Mouse (Mus musculus) stomach, embryonic 16.5 days (tissue): ENCODE measurements around the gene Mettl8. TPM values are rescaled to one million over a fixed set of nuclear protein-coding genes. Genes with fewer than 3 reads are reported as not detected.

Experiments used
- ATAC-seq: fragments of 200-750 bp; cut with Nextera tagmentation; 2 replicates; pipeline ENCODE4 v1.8.0; 2017; ENCODE audit warnings: moderate number of reproducible peaks, moderate TSS enrichment; ENCODE audit not compliant: insufficient read depth, low FRiP score
- H3K27ac ChIP-seq: fragments of 300-500 bp; sonication (generic); 2 replicates; pipeline ENCODE4 v1.5.1; 2014; ENCODE audit warnings: low read length
- H3K27me3 ChIP-seq: fragments of 300-500 bp; sonication (generic); 2 replicates; pipeline ENCODE4 v1.6.1; 2014; ENCODE audit warnings: low read length, control low read depth, mixed read lengths; ENCODE audit not compliant: control insufficient read depth, insufficient read depth
- H3K36me3 ChIP-seq: fragments of 300-500 bp; sonication (generic); 2 replicates; pipeline ENCODE4 v1.6.1; 2014; ENCODE audit warnings: low read length; ENCODE audit not compliant: control insufficient read depth, insufficient read depth
- H3K4me1 ChIP-seq: fragments of 300-500 bp; sonication (generic); 2 replicates; pipeline ENCODE4 v1.6.1; 2014; ENCODE audit warnings: low read length, control low read depth, mixed read lengths; ENCODE audit not compliant: control insufficient read depth, insufficient read depth
- H3K4me2 ChIP-seq: fragments of 300-500 bp; sonication (generic); 2 replicates; pipeline ENCODE4 v1.6.1; 2014; ENCODE audit warnings: low read depth, low read length, mixed read lengths
- H3K4me3 ChIP-seq: fragments of 300-500 bp; sonication (generic); replicated peaks from 2 replicates; pipeline ENCODE4 v1.5.1; 2014; ENCODE audit warnings: mild to moderate bottlenecking, low read length
- H3K9ac ChIP-seq: fragments of 300-500 bp; sonication (generic); 2 replicates; pipeline ENCODE4 v1.6.1; 2014; ENCODE audit warnings: low read length
- H3K9me3 ChIP-seq: fragments of 300-500 bp; sonication (generic); replicated peaks from 2 replicates; pipeline ENCODE4 v1.6.1; 2016; ENCODE audit warnings: low read length, control low read depth; ENCODE audit not compliant: control insufficient read depth
- WGBS: fragments of 180-500 bp; shearing (Covaris S2); extraction: QIAGEN DNeasy Blood & Tissue Kit; methylation state at CpG from one replicate; pipeline ENCODE4 v1.1.7; 2014; 5-methylcytosine and 5-hydroxymethylcytosine counted together
- polyA plus RNA-seq: library from polyadenylated mRNA; unstranded; fragments of >200 nt; fragmentation: Nextera tagmentation; extraction: Ambion mirVana; gene quantifications from 2 replicates; pipeline ENCODE4 v1.2.1, GENCODE M21; 2015

Mettl8 gene
- polyA plus RNA-seq, 1 experiment from 2014 or later = 17.6 TPM

- Histone ChIP-seq H3K27me3 (no peaks in the 10 kb centered on the region), H3K36me3 (peaks cover 8% of the 10 kb centered on the region; the same call in 1 of the 2 replicates), H3K27ac (peak overlapping the region; percentile 75), H3K9me3 (no peaks in the 10 kb centered on the region), H3K4me2 (no peak overlapping the region), H3K9ac (no peak overlapping the region), H3K4me1 (no peaks in the 10 kb centered on the region), H3K4me3 (no peak overlapping the region)
- no peak for ATAC-seq
- WGBS = 90% methylated on average over 7 of the region's 7 CpGs
These were observed 27.0 kb upstream of the Mettl8 start for GRCm38 (mm10) chr2:71082416-71082815.

GRCm38 (mm10) chr2:71073828-71074227 is 18.4 kb upstream of the Mettl8 start:
- Histone ChIP-seq H3K4me2 (no peak overlapping the region), H3K27ac (no peak overlapping the region), H3K9me3 (no peaks in the 10 kb centered on the region), H3K4me3 (no peak overlapping the region), H3K27me3 (no peaks in the 10 kb centered on the region), H3K4me1 (no peaks in the 10 kb centered on the region), H3K9ac (no peak overlapping the region), H3K36me3 (no peaks in the 10 kb centered on the region)
- ATAC-seq = no peak
- WGBS = 66% methylated on average over 3 of the region's 3 CpGs

- WGBS = 78% methylated on average over 3 of the region's 3 CpGs
- no peak for ATAC-seq
- H3K27ac ChIP-seq = no peak overlapping the region
These were observed 17.9 kb upstream of the Mettl8 start for GRCm38 (mm10) chr2:71073330-71073729.

GRCm38 (mm10) chr2:71071601-71072000 is 16.2 kb upstream of the Mettl8 start:
- Histone ChIP-seq H3K4me3 (no peak overlapping the region), H3K27ac (no peak overlapping the region), H3K9me3 (no peaks in the 10 kb centered on the region), H3K4me1 (no peaks in the 10 kb centered on the region), H3K4me2 (no peak overlapping the region), H3K36me3 (no peaks in the 10 kb centered on the region), H3K9ac (no peak overlapping the region), H3K27me3 (no peaks in the 10 kb centered on the region)
- WGBS = 98% methylated on average over 4 of the region's 4 CpGs
- ATAC-seq = no peak

More at GRCm38 (mm10) chr2:71073330-71073729, 17.9 kb upstream of the Mettl8 start:
- H3K9me3 ChIP-seq = no peaks in the 10 kb centered on the region
- H3K9ac ChIP-seq = no peak overlapping the region
- no peaks in the 10 kb centered on the region for H3K36me3 ChIP-seq
- no peak overlapping the region for H3K4me2 ChIP-seq
- H3K27me3 ChIP-seq = no peaks in the 10 kb centered on the region
- H3K4me1 ChIP-seq = no peaks in the 10 kb centered on the region
- no peak overlapping the region for H3K4me3 ChIP-seq

- 11% methylated on average over 21 of the region's 21 CpGs for WGBS
- peak overlapping the region; percentile 87 for H3K9ac ChIP-seq
- H3K4me3 ChIP-seq = peak overlapping the region; percentile 73
- peaks cover 4% of the 10 kb centered on the region for H3K36me3 ChIP-seq
- peaks cover 5% of the 10 kb centered on the region; the same call in 1 of the 2 replicates for H3K4me1 ChIP-seq
- H3K4me2 ChIP-seq = peak overlapping the region; percentile 63
- no peaks in the 10 kb centered on the region for H3K27me3 ChIP-seq
- no peaks in the 10 kb centered on the region; the same call in 1 of the 2 replicates for H3K9me3 ChIP-seq
- H3K27ac ChIP-seq = peak overlapping the region; percentile 97
- no peak for ATAC-seq
These were observed 892 bp upstream of the Mettl8 start for GRCm38 (mm10) chr2:71056115-71056835.

- peak overlapping the region; percentile 73 for H3K4me3 ChIP-seq
- no peak for ATAC-seq
- H3K27ac ChIP-seq = peak overlapping the region; percentile 89
- peak overlapping the region; percentile 90 for H3K9ac ChIP-seq
- peaks cover 4% of the 10 kb centered on the region for H3K36me3 ChIP-seq
- H3K27me3 ChIP-seq = no peaks in the 10 kb centered on the region
- no peaks in the 10 kb centered on the region; the same call in 1 of the 2 replicates for H3K9me3 ChIP-seq
- 30% methylated on average over 9 of the region's 9 CpGs for WGBS
- peak overlapping the region; percentile 76 for H3K4me2 ChIP-seq
- peaks cover 5% of the 10 kb centered on the region; the same call in 1 of the 2 replicates for H3K4me1 ChIP-seq
These were observed 667 bp downstream of the Mettl8 start for GRCm38 (mm10) chr2:71054716-71055115.

GRCm38 (mm10) chr2:71050511-71050910 is 4.9 kb downstream of the Mettl8 start:
- H3K4me1 ChIP-seq = peaks cover 8% of the 10 kb centered on the region; the same call in 1 of the 2 replicates
- WGBS = 91% methylated on average over 7 of the region's 7 CpGs
- no peak for ATAC-seq

GRCm38 (mm10) chr2:71048896-71049295 is 6.5 kb downstream of the Mettl8 start:
- H3K4me2 ChIP-seq = no peak overlapping the region
- H3K27ac ChIP-seq = no peak overlapping the region
- no peaks in the 10 kb centered on the region for H3K27me3 ChIP-seq
- H3K9me3 ChIP-seq = no peaks in the 10 kb centered on the region
- no peak overlapping the region for H3K9ac ChIP-seq
- no peak for ATAC-seq
- no peak overlapping the region for H3K4me3 ChIP-seq
- peaks cover 3% of the 10 kb centered on the region; the same call in 1 of the 2 replicates for H3K4me1 ChIP-seq
- H3K36me3 ChIP-seq = no peaks in the 10 kb centered on the region
- WGBS = 60% methylated on average over 12 of the region's 12 CpGs

More at GRCm38 (mm10) chr2:71050511-71050910, 4.9 kb downstream of the Mettl8 start:
- Histone ChIP-seq H3K27ac (no peak overlapping the region), H3K4me3 (no peak overlapping the region), H3K36me3 (no peaks in the 10 kb centered on the region), H3K9ac (no peak overlapping the region), H3K4me2 (no peak overlapping the region), H3K27me3 (no peaks in the 10 kb centered on the region), H3K9me3 (no peaks in the 10 kb centered on the region)

GRCm38 (mm10) chr2:71046751-71047320 is 8.5 kb downstream of the Mettl8 start:
- H3K4me1 ChIP-seq = peaks cover 3% of the 10 kb centered on the region; the same call in 1 of the 2 replicates
- no peaks in the 10 kb centered on the region for H3K36me3 ChIP-seq
- no peak overlapping the region for H3K27ac ChIP-seq
- H3K27me3 ChIP-seq = no peaks in the 10 kb centered on the region
- H3K4me2 ChIP-seq = no peak overlapping the region
- H3K9ac ChIP-seq = no peak overlapping the region
- no peak overlapping the region for H3K4me3 ChIP-seq
- ATAC-seq = no peak
- H3K9me3 ChIP-seq = no peaks in the 10 kb centered on the region
- 39% methylated on average over 6 of the region's 6 CpGs for WGBS
